Mouse (Mus musculus) forebrain, embryonic 14.5 days (tissue): ENCODE data around the gene Col4a3bp. TPM values are rescaled to one million over a fixed set of nuclear protein-coding genes. Genes with fewer than 3 reads are reported as not detected.
A peak's percentile ranks its signal among the peaks of the same experiment; 100 is the strongest.

Experiments used
- ATAC-seq: fragments of 200-750 bp; cut with Nextera tagmentation; 2 replicates; pipeline ENCODE4 v1.8.0; 2017; ENCODE audit warnings: mild to moderate bottlenecking, moderate library complexity
- DNase-seq: peaks from one replicate; pipeline ENCODE4 v3.0.0-alpha.2; 2015; ENCODE audit warnings: low spot score
- H3K27ac ChIP-seq: fragments of 300-500 bp; sonication (generic); 2 replicates; pipeline ENCODE4 v1.5.1; 2014; ENCODE audit warnings: low read depth, mild to moderate bottlenecking, control low read depth, low read length, moderate library complexity
- H3K27me3 ChIP-seq: fragments of 300-500 bp; sonication (generic); replicated peaks from 2 replicates; pipeline ENCODE4 v1.6.1; 2014; ENCODE audit warnings: low read length, control low read depth, mixed read lengths; ENCODE audit not compliant: control insufficient read depth, insufficient read depth
- H3K36me3 ChIP-seq: fragments of 300-500 bp; sonication (generic); 2 replicates; pipeline ENCODE4 v1.6.1; 2014; ENCODE audit warnings: low read length, control low read depth; ENCODE audit not compliant: control insufficient read depth, insufficient read depth
- H3K4me1 ChIP-seq: fragments of 300-500 bp; sonication (generic); 2 replicates; pipeline ENCODE4 v1.6.1; 2014; ENCODE audit warnings: antibody characterized with exemption, low read length, control low read depth; ENCODE audit not compliant: control insufficient read depth, insufficient read depth
- H3K4me2 ChIP-seq: fragments of 300-500 bp; sonication (generic); 2 replicates; pipeline ENCODE4 v1.6.1; 2014; ENCODE audit warnings: mild to moderate bottlenecking, control low read depth, low read length
- H3K4me3 ChIP-seq: fragments of 300-500 bp; sonication (generic); 2 replicates; pipeline ENCODE4 v1.5.1; 2014; ENCODE audit warnings: low read depth, low read length, control low read depth
- H3K9ac ChIP-seq: fragments of 300-500 bp; sonication (generic); 2 replicates; pipeline ENCODE4 v1.6.1; 2014; ENCODE audit warnings: mild to moderate bottlenecking, low read length, control low read depth, moderate library complexity
- H3K9me3 ChIP-seq: fragments of 300-500 bp; sonication (generic); replicated peaks from 2 replicates; pipeline ENCODE4 v1.6.1; 2016; ENCODE audit warnings: low read length, control low read depth, mixed read lengths; ENCODE audit not compliant: control insufficient read depth
- WGBS: fragments of 180-500 bp; shearing (Covaris S2); extraction: QIAGEN DNeasy Blood & Tissue Kit; methylation state at CpG from one replicate; pipeline ENCODE4 v1.1.7; 2014; 5-methylcytosine and 5-hydroxymethylcytosine counted together
- polyA plus RNA-seq: library from polyadenylated mRNA; unstranded; fragments of >200 nt; fragmentation: Nextera tagmentation; extraction: Ambion mirVana; gene quantifications from 2 replicates; pipeline ENCODE4 v1.2.1, GENCODE M21; 2014

Gene Col4a3bp
- polyA plus RNA-seq, 1 experiment from 2014 or later, result 5.5 TPM

DNA sequence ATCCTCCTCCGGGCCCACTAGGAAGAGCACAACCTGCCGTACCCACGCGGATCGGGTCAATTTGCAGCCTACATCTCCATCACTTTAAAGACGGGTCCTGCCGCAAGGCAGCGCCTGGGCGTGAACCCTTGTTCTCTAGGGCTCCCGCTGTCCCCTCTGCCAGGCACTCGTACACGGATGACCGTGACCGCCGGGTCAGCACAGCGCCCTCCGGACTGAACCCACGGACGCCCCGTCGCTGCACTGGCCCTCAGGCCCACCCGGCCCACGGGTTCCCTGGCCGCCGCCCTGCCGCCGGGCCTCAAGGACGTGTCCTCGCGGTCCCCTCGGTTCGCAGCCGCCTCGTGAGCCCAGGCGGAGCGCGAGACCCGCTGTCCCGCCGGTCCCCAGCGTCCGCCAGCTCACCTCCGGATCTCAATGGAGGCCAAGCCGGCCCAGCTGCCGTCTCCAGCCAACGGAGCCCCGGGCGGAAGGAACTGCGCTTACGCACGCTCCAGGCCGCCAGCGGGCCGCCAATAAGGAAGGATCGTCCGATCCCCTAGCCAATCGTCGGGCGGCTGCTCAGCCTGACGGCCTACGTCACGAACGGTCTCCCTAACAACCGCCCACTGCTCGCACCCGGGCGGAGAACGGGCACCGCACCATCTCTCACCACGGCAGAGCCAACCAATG is 128.1 kb downstream of the Col4a3bp start, which contains the start of gene Hmgcr:
Hmgcr (minus strand) TSS at position 531 of the 672 bp plus-strand sequence.
- ATAC-seq (peak; percentile 100), DNase-seq (peak; percentile 99)
- Histone ChIP-seq H3K4me1 (peaks cover 24% of the 10 kb centered on the region), H3K27ac (peak within 1 kb of the TSS; percentile 96), H3K36me3 (peaks cover 10% of the 10 kb centered on the region), H3K9me3 (no peaks in the 10 kb centered on the region), H3K9ac (peak within 1 kb of the TSS; percentile 98), H3K4me3 (peak within 1 kb of the TSS; percentile 93), H3K27me3 (no peaks in the 10 kb centered on the region), H3K4me2 (peak within 1 kb of the TSS; percentile 86)
- WGBS, result under 1% methylated on average over 70 of the region's 70 CpGs

DNA sequence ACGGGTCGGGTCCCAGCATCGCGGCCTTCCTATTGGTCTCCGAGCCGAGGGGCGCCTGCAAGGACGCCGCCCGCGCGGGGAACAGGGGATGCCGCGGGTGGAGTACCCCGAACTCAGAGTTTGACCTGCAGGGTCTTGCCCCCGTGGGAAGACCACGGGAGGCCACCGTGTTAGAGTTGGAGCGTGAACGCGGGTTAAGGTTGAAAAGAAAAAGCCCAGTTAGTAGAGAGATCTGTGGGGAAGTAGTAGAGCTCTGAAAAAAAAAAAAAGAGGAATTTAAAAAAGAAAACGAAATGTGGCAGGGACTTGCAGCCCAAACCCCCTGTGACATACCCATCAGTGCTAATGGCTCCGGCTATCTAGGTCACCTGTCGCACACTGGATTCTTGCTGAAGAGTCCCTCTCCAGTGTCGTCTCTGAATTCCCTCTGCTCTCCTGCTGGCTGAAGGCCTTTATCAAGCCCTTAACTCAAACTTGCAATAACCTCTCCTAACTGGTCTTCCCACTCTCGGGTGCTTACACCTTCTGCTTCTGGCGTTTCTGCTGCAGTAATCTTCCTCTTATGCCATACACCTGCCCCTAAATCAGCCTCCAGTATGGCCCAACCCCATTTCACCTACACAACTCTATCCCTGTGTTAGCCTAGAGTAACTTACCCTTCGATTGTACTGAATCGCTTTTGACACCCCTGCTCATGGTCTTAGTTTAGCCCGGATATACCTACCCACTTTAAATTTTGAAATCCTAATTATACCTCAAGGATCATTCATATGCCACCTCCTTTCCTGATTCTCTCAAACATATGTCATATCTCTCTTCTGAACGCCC is 128.9 kb downstream of the Col4a3bp start:
- DNase-seq (no peak), ATAC-seq (no peak)
- peak overlapping the region; percentile 57 for H3K4me2 ChIP-seq
- peak overlapping the region; percentile 46; the same call in 1 of the 2 replicates for H3K9ac ChIP-seq
- no peaks in the 10 kb centered on the region for H3K9me3 ChIP-seq
- H3K27ac ChIP-seq, result peak overlapping the region; percentile 82
- peaks cover 24% of the 10 kb centered on the region for H3K4me1 ChIP-seq
- peaks cover 3% of the 10 kb centered on the region; the same call in 1 of the 2 replicates for H3K36me3 ChIP-seq
- WGBS, result 14% methylated on average over 31 of the region's 31 CpGs
- no peaks in the 10 kb centered on the region for H3K27me3 ChIP-seq
- peak overlapping the region; percentile 93 for H3K4me3 ChIP-seq

DNA sequence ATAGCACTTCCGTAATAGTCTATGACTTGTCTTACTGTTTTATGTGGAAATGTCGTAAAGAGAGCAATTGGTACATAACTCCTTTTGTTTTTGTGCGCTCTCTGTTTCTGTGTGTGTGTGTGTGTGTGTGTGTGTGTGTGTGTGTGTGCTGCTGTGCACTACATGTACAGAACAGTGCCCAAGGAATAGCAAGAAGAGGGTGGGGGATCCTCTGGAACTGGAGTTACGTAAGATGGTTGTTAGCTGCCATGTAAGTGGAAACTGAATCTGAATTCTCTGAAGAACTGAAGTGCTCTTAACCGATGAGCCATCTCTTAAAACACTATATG is 129.5 kb downstream of the Col4a3bp start:
- H3K4me2 ChIP-seq, result no peak overlapping the region
- 83% methylated on average over 5 of the region's 5 CpGs for WGBS
- H3K9ac ChIP-seq, result no peak overlapping the region
- no peaks in the 10 kb centered on the region for H3K36me3 ChIP-seq
- no peak overlapping the region for H3K4me3 ChIP-seq
- no peak overlapping the region; the same call in 1 of the 2 replicates for H3K27ac ChIP-seq
- peaks cover 24% of the 10 kb centered on the region for H3K4me1 ChIP-seq
- DNase-seq (no peak), ATAC-seq (no peak)
- no peaks in the 10 kb centered on the region for H3K27me3 ChIP-seq
- H3K9me3 ChIP-seq, result no peaks in the 10 kb centered on the region

DNA sequence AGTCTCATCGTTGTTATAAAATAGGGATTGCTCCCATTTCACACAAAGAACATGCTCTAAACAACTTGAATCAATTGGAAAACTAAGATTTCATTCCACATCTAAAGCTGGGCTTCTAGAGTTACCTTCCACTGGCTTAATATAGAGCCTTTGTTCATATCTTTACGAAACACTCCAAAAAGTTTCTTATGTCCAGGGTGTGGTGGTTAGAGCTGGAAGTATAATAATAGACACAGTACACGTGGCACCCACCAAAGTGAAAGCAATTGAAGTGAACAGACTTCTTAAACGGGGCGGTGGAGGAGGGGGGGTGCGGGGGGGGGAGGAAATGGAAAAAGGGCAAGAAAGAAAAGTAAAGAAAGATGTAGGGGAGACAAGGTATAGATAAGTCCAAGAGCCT is 129.9 kb downstream of the Col4a3bp start:
- no peak overlapping the region for H3K9ac ChIP-seq
- WGBS, result 89% methylated on average over 6 of the region's 6 CpGs
- H3K9me3 ChIP-seq, result no peaks in the 10 kb centered on the region
- no peak overlapping the region for H3K27ac ChIP-seq
- no peak overlapping the region for H3K4me3 ChIP-seq
- peaks cover 23% of the 10 kb centered on the region for H3K4me1 ChIP-seq
- ATAC-seq (no peak), DNase-seq (no peak)
- H3K27me3 ChIP-seq, result no peaks in the 10 kb centered on the region
- no peaks in the 10 kb centered on the region for H3K36me3 ChIP-seq
- H3K4me2 ChIP-seq, result no peak overlapping the region

DNA sequence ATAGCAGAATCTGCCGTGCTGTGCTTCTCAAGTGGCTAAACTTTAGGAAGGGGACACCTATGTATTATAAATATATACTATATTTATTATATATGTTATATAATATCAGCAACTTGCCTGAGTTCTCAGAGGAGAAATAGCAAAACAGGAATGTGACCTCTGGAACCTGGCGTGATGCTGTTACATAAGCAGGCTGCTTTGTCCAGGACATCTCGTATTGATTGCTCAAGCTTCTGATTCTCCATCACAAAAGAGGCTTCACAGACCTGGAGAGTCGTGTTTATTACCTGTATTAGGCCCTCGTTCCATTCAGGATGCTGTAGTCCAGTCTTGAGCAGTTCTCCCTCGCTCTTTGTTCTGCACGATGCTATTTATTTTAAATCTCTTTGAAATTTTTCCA is 131.4 kb downstream of the Col4a3bp start:
- no peak for ATAC-seq
- H3K27ac ChIP-seq, result no peak overlapping the region
- 87% methylated on average over 7 of the region's 7 CpGs for WGBS
- H3K36me3 ChIP-seq, result no peaks in the 10 kb centered on the region
- DNase-seq, result no peak
- no peak overlapping the region for H3K4me3 ChIP-seq
- no peaks in the 10 kb centered on the region for H3K27me3 ChIP-seq
- H3K4me1 ChIP-seq, result peaks cover 8% of the 10 kb centered on the region
- no peak overlapping the region for H3K4me2 ChIP-seq
- no peak overlapping the region for H3K9ac ChIP-seq
- H3K9me3 ChIP-seq, result no peaks in the 10 kb centered on the region

DNA sequence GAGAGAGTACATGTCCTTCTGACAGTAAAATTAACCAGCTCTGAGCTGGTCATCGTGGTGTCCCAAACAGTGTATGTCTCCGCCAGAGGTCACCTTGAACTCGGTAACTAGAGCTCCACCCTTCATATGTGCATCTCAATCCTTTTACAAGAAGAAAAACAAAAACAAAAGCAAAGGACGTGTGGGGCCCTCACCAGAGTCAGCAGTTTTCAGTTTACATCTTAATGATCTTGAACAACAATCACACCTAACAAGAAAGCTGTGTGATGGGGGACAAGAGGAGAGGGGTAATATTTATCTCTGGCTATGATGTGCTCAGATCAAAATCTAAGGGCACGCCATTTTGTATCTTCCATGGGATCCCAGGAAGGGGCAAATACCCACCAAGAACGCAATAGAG is 133.3 kb downstream of the Col4a3bp start:
- DNase-seq, result no peak
- 84% methylated on average over 6 of the region's 6 CpGs for WGBS
- Histone ChIP-seq H3K27ac (no peak overlapping the region), H3K36me3 (no peaks in the 10 kb centered on the region), H3K4me2 (no peak overlapping the region), H3K9me3 (no peaks in the 10 kb centered on the region), H3K4me3 (no peak overlapping the region), H3K9ac (no peak overlapping the region), H3K4me1 (no peaks in the 10 kb centered on the region), H3K27me3 (no peaks in the 10 kb centered on the region)
- no peak for ATAC-seq

DNA sequence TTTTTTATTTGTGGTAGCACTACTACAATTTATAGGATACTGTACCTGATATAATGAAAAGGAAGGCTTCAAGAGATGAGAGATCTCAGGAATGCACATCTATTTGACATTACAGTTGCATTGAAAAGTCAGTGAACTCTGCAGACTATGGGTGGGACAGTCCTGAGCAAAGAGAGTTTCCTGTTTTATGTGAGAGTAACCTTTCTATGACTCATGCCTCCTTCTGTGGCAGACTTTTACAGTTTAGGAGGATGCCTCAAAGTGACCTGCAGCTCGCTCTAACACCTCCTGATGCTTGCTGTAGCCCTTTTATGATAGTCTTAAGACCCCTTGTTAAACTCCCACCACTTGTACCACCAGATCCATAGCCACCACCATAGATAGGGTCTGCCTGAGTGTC is 134.7 kb downstream of the Col4a3bp start:
- Histone ChIP-seq H3K4me3 (no peak overlapping the region), H3K27ac (no peak overlapping the region), H3K4me1 (no peaks in the 10 kb centered on the region), H3K9ac (no peak overlapping the region), H3K36me3 (no peaks in the 10 kb centered on the region), H3K9me3 (no peaks in the 10 kb centered on the region), H3K27me3 (no peaks in the 10 kb centered on the region), H3K4me2 (no peak overlapping the region)
- no peak for DNase-seq
- WGBS, result 80% methylated on average over 1 of the region's 1 CpGs
- ATAC-seq, result no peak

DNA sequence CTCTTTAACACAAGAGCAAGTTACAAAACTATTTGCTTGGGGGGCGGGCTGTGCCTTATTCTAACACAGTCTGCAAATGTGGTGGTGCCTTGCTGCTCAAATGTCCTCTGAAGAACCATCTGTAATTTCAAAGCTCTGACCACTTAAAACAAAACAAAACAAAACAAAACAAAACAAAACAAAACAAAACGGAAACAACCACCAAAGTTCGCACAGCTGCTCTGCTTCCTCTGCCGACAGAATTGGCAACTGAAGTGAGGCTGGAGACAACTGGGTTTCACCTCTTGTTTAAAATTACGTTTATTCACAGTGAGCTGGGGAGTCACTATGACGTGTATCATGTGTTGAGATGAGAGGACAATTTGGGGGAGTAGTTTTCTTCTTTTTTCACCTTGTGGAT is 136.2 kb downstream of the Col4a3bp start:
- H3K4me2 ChIP-seq, result no peak overlapping the region
- no peak overlapping the region for H3K4me3 ChIP-seq
- H3K4me1 ChIP-seq, result no peaks in the 10 kb centered on the region
- H3K27ac ChIP-seq, result no peak overlapping the region
- no peaks in the 10 kb centered on the region for H3K36me3 ChIP-seq
- H3K9ac ChIP-seq, result no peak overlapping the region
- DNase-seq (no peak), ATAC-seq (no peak)
- H3K27me3 ChIP-seq, result no peaks in the 10 kb centered on the region
- no peaks in the 10 kb centered on the region for H3K9me3 ChIP-seq
- 85% methylated on average over 6 of the region's 6 CpGs for WGBS
